Mouse (Mus musculus): ENCODE measurements at regions not wholly inside any gene's neighbourhood (a gene's known extent, or its start where the extent isn't known, plus 50 kb on each side); places are given as distances from the start of the nearest gene placed in this dataset.

GRCm38 (mm10) chr4:80002738-80003635 is 830.9 kb upstream of the Tyrp1 start:
- ATAC-seq (replicated peaks; ENCODE audit: poor library complexity, severe bottlenecking), result peak; percentile 84

GRCm38 (mm10) chr4:80003636-80004365 is 830.1 kb upstream of the Tyrp1 start:
- peak; percentile 81 for ATAC-seq (replicated peaks; ENCODE audit: poor library complexity, severe bottlenecking)

- no peak for ATAC-seq (replicated peaks; ENCODE audit: poor library complexity, severe bottlenecking)
These were observed 829.6 kb upstream of the Tyrp1 start for GRCm38 (mm10) chr4:80004366-80004700.

GRCm38 (mm10) chr4:80004788-80005187 is 829.1 kb upstream of the Tyrp1 start:
- ATAC-seq (replicated peaks; ENCODE audit: poor library complexity, severe bottlenecking), result peak; percentile 45

- no peak for ATAC-seq (replicated peaks; ENCODE audit: poor library complexity, severe bottlenecking)
These were observed 806.0 kb upstream of the Tyrp1 start for GRCm38 (mm10) chr4:80027876-80028275.

- ATAC-seq (replicated peaks; ENCODE audit: poor library complexity, severe bottlenecking), result no peak
These were observed 786.0 kb upstream of the Tyrp1 start for GRCm38 (mm10) chr4:80047956-80048355.
